Mouse (Mus musculus): Measurements from ENCODE around the gene Arpp19.

GRCm38 (mm10) chr9:75089285-75089684 lies 51.9 kb downstream of the Arpp19 start:
- TF ChIP-seq MAX (IDR thresholded peaks at IDR 0.05; ENCODE audit: low read depth) (no peak), POLR2A (IDR thresholded peaks at IDR 0.05; ENCODE audit: insufficient read length, low read depth) (no peak), TCF12 (IDR thresholded peaks at IDR 0.05; ENCODE audit: insufficient read depth, poor library complexity, severe bottlenecking) (no peak), CEBPB (IDR thresholded peaks at IDR 0.05; ENCODE audit: insufficient read depth, poor library complexity, severe bottlenecking) (no peak), USF1 (IDR thresholded peaks at IDR 0.05; ENCODE audit: low read depth) (no peak), E2F4 (IDR thresholded peaks at IDR 0.05; ENCODE audit: insufficient read depth) (no peak), TCF3 (IDR thresholded peaks at IDR 0.05; ENCODE audit: insufficient read length, low read depth) (no peak), MYOG (IDR thresholded peaks at IDR 0.05; ENCODE audit: control insufficient read depth in 1 of 3, insufficient read depth in 1 of 3, insufficient read length in 2 of 3, low read depth in 2 of 3) (no peak), REST (IDR thresholded peaks at IDR 0.05; ENCODE audit: insufficient read depth, insufficient read length) (no peak), SRF (IDR thresholded peaks at IDR 0.05; ENCODE audit: control insufficient read depth, insufficient read length, low read depth) (no peak), POLR2AphosphoS2 (IDR thresholded peaks at IDR 0.05; ENCODE audit: insufficient read length, low read depth) (no peak), MYOD1 (IDR thresholded peaks at IDR 0.05; ENCODE audit: control insufficient read depth in 1 of 3, insufficient read length in 2 of 3, low read depth in 2 of 3) (no peak)
